Mouse (Mus musculus) activated CD4-positive, CD25-positive, alpha-beta regulatory T cell, adult 4 months (primary cell): ENCODE results near the gene Sbk3. TPM values are rescaled to one million over a fixed set of nuclear protein-coding genes. Genes with fewer than 3 reads are reported as not detected.
"Not testable (repeated sequence)": the region's sequence is repeated elsewhere in the genome, so short reads cannot be mapped to it uniquely, and the experiment has no call there.

ENCODE experiments used
- ATAC-seq: one replicate; pipeline ENCODE4 v1.8.0; 2017
- polyA plus RNA-seq, 2 experiments: library from polyadenylated mRNA; unstranded; fragments of 100-300 nt; shearing (Covaris generic); gene quantifications; one replicate each; pipeline ENCODE4 v1.2.1; 2017

The Sbk3 gene
- polyA plus RNA-seq = not detected

DNA sequence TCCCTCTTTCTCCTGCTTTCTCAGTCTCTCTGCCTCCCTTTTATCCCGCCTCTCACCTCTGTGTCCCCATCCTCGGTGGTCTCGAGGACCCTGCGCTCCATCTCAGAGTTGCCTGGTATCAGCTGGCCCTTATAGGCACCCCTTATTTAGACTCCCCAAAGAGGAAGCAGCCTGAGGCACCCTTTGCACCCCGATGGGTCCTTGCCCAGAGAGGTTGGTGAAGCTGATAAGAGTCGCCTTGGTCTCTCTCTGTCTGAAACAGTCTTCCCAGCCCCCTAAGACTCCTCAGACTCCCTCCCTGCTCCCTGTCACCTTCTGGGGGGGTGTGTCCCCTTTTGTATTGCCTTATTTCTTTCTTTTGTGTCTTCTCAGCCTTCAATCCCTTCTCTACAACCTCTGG lies at the start of gene Sbk3:
Gene Sbk3, minus strand, starts transcription at position 101 of the 400 bp plus-strand sequence.
- no peak for ATAC-seq

DNA sequence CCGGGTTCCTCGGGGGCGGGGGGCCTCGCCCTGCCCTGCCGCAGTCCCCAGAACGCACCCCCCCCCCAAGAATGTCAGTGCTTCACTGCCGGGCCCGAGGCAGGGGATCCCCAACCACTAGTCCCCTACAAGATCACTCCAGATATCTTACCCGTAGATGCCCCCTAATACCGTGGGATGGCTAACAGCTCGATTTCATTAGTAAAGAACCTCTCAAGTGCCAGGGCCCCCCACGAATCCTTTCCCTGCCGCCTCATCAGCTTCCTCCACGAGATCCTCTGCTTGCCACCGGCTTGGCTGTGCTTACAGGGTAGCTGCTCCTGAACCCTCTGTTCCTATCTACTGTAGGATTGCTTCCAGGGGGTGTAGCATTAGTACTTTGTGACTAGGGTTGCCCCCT lies 49.7 kb upstream of the Sbk3 start:
- ATAC-seq = peak; percentile 5

DNA sequence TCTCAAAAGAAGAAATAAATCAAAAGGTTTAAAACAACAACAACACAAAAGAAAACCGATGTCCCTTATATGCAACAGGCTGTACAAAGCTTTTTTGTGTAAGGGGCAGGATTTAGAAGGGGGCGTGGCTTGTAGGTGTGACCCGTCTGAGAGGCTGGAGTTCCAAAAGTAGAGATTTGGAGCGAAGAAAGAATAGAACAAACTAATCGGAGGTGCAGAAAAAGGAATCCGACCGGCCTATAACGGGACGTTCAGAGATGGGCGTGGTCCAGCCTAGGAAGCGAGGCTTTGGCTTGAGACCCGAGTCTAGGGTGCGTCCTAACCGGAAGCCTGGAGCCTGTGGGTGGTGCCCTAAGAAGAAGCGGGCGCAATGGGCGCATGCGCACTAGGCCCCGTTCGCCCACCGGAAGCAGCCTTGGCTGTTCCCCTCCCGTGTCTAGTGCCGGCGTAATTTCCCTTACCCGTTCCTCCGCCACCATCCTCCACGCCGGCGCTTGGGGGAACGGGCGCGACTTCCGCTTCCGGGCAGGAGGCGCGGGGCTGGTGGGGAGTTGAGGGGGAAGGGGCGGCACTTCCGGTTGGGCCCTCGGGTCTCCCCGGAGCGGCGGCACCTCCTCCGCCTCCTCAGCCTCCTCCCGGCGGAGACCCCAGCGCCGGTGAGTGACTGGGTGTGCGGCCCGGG lies 49.2 kb upstream of the Sbk3 start, which contains the start of the genes Zfp865 and Ccdc106:
Gene Zfp865, plus strand, starts transcription at position 377 of the 682 bp plus-strand sequence.
Gene Ccdc106, plus strand, starts transcription at position 554 of the 682 bp plus-strand sequence.
- ATAC-seq = peak; percentile 87

DNA sequence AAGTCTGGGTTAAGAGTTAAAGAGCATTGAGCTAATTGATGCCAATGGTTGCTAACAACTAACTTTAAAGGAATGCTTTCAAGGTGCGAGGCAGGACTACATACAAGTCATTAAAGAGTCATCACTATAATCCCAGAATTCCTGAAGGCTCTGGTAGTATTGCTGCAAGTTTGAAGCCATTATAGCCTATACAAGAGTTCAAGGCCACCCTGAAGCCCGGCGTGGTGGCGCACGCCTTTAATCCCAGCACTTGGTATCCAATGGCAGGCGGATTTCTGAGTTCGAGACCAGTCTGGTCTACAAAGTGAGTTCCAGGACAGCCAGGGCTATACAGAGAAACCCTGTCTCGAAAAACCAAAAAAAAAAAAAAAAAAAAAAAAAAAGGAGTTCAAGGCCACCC lies 48.6 kb upstream of the Sbk3 start:
- not testable (repeated sequence) for ATAC-seq

DNA sequence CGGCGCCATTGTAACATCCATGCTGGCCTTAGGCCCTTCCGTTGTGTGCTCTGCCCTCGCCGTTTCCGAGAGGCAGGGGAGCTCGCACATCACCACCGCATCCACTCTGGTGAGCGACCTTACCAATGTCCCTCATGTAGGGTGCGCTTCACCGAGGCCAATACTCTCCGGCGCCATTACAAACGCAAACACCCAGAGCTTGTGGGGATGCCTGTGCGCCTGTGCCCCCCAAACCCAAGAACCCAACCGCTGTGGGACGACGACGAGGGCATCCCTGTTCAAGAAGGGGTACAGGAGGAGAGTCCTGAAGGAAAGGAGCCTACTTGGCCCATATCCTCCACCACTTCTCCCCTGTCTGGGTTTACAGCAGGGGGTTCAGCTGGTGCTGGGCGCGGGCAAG lies 47.0 kb upstream of the Sbk3 start:
- ATAC-seq = no peak

DNA sequence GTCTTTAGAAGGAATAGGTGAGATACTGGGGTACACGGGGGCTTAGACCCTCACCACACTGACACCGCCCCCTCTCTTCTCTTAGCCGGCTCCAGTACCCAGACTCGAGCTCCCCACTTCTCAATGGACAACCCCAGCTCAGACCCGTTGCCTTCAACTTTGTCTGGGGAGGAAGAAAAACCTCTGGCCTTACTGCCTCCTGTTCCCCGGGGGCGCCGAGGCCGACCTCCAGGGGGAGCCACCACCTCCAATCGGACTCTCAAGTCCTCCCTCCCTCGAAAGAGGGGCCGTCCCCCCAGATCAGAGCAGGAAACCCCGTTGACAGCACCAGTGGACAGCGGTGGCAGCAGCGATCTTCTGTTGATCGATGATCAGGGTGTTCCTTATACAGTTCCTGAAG lies 46.4 kb upstream of the Sbk3 start:
- ATAC-seq = no peak

DNA sequence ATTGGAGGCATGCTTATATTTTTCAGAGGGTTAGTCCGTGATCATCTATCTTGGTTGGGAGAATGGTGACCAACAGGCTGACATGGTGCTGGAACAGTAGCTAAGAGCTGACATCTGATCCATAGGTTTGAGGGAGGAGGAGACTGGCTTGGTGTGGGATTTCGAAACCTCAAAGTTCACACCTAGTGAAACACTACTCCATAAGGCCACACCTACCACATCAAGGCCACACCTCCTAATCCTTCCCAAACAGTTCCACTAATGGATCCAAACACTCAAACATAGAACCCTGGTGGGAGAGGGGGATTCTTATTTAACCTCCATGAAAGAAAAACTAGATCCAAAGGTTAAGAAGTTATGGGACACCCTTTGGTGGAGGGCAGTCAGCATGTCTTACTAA lies 46.0 kb upstream of the Sbk3 start:
- no peak for ATAC-seq

DNA sequence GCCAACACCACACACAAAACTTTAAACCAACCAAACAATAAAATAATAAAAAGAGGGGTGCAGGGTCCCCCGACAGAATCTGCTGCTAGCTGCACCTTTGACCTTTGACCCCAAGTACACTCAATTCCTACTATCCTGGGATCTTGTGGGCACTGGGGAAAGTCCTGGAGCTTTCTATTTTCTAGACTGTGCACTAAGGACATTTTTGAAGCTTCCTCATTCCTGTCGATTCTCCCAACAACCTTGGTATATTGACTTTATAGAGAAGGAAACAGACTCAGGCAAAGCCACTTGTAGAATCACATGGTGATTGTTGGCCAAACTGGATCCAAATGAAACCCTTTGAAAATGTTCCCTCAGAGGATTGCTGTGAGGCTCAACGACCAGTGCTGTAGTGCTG lies 45.1 kb upstream of the Sbk3 start:
- ATAC-seq = no peak

DNA sequence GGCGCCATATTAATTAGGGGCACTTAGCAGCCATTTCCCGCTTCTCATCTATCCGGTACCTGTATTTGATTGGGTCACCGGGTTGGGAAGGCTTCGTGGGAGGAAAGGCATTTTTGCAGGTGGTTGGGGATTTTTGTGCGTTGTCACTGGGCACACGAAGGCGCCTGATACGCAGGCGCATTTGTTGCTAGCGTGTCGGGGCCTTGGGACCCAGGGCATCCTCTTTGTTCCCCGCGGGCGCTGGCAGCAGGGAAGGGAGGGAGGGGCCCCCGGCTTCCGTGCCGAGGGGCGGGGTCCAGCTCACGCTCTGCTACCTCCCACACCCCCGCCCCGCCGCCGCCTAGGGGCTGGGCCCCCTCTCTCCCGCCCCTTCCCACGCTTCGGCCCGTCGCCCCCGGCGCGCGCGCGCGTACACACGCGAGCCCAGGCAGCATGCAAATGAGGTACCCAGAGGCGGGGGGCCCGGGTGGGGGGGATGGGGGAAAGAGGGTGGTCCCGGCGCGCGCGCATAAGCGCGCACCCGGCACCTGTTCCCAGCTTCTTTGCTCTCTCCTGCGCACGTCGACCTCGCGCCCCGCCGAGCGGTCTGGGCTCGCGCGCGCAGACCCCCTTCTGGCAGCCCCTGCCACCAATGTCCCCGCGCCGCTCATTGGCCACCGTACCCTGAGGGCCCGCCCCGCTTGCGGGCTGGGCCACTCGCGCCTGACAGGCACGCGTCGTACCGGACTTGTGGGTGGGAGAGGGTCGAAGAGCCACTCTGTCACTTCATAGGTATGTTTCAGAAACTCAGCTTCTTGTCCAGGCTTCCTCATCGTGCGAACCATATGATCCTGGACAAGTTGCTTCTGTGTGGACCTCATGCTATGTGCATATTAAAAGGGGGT lies 44.4 kb upstream of the Sbk3 start, which contains the start of gene Gm44973:
Gene Gm44973, plus strand, starts transcription at position 379 of the 884 bp plus-strand sequence.
- peak; percentile 68 for ATAC-seq

DNA sequence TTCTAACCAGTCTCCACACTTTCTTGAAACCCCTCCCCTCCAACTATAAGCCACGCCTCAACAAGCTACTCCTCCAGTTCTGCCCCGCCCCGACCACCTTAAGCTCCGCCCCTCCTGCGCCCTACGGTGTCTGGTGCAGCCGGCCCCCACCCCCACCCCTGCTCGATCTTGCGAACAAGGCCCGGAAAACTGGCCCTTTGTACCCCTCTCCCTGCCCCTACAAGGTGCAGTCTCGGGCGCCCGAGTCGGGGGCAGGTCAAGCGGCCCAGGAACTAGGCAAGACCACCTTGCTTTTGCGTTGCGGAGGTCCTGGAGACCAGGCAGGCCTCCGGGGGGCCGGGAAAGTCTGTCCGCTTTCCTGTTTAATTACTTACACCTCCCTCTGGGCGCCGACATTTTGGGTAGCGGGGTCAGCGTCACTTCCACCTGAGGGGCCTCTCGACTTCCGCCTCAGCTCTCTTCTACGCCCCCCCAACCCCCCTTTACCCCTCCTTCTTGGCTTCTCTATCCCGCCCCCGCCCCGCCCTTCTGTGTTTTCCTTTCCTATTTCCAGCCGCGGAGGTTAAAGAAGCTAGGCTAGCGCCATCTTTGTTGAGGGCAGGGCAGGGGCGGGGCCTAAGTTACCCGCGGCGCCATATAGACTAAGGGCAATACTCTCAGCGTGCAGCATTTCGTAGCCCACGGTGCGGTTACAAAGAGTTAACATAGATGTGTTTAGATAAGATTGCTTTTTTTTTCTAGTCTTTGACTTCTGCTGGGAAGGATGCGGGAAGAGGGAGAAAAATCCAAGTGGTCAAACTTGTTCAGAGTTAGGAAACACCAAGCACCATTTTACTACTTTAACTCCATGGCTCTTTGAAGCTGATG lies 43.5 kb upstream of the Sbk3 start, which contains the start of the genes Zfp524 and Fiz1:
Gene Zfp524, plus strand, starts transcription at position 165 of the 867 bp plus-strand sequence.
Gene Fiz1, minus strand, starts transcription at position 447 of the 867 bp plus-strand sequence.
- peak; percentile 69 for ATAC-seq

DNA sequence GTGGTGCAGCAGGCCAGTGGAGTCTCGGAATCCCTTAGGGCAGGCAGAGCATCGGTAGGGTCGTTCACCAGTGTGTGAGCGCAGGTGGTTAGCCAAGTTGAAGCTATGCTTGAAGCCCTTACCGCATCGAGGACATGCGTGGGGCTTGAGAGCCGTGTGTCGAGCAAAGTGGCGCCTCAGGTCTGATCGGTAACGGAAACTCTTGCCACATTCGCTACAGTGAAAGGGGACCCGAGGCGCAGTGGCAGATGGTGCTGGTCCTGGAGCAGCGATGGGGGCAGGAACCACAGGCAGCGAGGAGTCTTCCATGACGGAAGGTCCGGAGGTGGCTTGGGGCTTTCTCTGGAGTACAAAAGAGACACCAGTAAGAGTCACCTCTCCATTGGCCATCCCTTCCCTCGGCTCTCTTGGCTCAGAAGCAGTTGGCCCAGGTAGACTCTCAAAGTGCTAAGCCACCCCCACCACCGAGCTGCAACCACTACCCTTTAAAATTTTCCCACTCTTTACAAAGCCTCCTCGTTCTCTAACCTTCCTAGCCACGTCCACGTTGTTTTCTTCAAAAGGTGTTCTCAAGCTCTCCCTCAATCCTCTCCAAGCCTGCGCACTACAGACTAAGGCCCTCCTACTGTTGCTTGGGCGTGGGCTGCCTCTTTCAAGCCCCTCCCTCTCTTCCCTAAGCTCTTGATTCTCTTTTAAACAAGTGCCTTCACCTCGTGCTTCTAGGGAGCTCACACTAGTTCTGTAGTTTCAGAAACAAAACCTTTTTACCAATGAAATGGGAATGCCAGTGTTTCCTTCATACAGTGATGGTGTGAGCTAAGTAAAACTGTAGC lies 41.9 kb upstream of the Sbk3 start:
- no peak for ATAC-seq

DNA sequence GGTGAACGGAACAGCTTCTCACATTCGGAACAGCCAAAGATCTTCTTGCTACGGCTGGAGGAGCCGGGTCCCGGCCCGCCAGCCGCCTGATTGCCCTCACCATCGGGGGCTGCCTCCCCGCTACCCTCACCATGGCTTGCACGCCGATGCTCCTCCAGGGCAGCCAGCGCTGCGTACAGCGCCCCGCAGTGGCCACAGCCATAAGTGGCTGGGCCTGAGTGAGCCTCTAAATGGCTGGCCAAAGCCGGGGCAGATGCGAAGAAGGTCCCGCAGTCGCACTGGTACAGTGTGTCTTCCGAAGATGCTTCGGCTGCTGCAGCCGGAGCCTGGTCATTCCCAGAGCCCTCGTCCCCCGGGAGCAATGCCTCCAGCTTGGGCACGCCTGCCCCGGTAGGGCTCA lies 37.3 kb upstream of the Sbk3 start:
- no peak for ATAC-seq

DNA sequence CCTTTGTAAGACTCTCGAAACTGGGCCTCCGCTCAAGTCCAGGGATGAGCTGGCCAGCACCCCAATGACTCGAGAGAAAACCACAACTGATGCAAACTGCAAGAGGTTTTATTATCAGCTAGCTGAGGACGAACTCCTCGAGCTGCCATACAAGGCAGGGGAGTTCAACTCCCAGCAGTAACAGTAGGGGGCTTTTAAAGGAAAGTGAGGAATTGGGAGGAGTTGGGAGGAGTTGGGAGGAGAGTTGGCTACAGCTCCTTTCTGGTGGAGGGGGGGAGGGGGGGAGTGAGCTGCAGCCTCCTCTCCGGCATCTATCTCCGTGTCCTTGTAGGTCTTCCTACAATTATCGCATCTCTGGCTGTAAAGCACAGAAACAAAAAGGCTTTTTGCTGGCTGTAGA lies 31.9 kb upstream of the Sbk3 start:
- ATAC-seq = not testable (repeated sequence)

DNA sequence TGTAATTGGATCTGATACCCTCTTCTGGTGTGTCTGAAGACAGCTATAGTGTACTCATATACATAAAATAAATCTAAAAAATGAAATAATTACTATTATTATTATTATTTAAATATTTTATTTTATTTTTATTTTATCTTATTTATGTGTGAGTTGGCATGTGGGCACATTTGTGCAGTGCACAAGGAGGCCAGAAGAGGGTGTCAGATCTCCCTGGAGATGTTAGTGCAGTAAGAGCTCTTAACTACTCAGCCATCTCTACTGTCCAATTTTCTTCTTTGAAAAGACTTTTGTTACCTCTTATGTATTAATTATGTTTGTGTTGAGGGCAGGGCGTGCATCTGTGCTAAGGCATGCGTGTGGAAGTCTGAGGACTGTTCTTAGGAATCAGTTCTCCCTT lies 28.9 kb upstream of the Sbk3 start:
- peak; percentile 60 for ATAC-seq

DNA sequence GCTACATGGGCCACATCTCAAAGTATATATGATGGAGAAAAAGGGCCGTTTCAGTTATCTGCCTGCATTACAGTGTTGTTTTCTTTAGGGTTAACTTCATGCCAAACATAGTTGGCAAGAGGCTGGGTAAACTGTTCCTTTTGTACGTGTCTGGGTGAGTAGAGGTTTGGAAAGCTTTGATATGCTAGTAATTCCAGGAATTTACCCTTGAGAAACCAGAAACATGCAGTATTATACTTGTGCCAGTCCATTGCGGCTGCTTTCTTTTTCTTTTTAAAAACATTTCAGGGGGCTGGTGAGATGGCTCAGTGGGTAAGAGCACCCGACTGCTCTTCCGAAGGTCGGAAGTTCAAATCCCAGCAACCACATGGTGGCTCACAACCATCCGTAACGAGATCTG lies 26.0 kb upstream of the Sbk3 start:
- ATAC-seq = no peak

DNA sequence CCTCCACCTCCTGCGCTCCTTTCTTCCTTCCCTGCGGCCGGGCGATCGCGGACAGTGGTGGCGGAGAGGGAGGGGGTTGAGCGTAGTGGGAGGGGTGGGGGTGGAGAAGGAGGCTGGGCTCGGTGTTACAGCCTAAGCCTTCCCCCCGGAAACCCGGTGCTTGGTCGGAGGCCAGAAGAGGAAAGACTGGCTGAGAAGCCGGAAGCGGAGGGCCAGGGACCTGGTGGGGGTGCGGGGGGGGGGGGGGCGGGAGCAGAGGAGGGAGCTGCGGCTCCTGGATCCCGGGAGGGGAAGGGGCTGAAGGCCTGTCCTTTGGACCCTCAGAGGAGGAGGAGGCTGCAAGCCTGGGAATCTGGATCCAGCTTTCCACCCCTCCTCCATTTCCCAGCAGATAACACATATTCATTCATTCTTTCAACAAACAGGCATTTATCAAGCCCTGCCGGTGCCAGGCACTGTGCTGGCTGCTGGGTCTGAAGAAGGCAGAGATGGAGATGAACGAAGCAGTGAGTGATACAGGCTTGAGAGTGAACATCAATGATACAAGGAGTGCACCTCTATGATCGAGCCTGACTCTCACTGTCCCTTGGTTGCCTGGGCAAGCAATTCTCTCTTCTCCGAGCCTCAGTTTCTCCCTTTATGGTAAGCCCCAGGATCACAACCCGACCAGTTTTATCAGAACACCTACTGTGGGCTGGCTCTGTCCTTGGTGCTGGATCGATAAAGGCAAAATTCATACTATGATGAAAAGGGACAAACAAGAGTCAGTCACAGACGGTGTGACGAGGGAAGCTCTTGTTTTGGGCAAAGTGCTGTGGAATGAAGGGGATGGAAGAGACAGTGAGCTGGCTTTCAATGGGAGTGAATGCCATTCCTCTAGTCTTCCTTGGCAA lies 25.3 kb upstream of the Sbk3 start, which contains the start of gene Zfp579:
Gene Zfp579, minus strand, starts transcription at position 156 of the 893 bp plus-strand sequence.
- ATAC-seq = peak; percentile 50

DNA sequence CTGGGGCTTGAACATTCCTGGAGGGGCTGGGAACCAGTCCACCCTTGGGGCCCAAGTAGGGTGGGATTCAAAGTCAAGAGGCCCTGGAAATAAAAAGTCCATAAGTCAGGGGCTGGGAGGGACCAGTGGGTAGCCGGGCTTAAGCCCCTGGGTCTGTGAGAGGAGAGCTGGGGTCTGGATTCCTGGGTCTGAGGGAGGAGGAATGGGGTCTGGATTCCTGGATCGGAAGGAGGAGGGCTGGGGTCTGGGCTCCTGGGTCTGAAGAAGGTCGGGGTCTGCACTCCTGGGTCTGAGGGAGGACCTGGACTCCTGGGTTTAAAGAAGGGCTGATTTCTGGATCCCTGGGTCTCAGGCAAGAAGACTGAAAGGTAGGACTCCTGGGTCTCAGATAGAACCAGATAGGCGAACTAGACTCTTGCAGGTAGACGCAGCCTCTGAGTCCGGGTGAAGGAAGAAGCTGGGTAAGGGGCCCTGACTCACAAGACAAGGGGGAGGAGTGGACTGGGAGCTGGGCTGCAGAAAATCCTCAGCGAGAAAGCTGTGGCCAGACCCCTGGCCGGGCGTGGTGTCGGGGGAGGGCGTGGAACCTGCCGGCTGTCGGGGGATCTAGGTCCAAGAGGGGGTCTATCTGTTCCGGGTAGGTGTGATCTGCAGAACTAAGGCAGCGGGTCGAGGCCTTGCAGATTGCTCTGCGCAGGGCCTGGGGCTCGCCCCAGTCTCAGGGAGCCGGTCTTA lies 24.5 kb upstream of the Sbk3 start:
- ATAC-seq = peak; percentile 15

DNA sequence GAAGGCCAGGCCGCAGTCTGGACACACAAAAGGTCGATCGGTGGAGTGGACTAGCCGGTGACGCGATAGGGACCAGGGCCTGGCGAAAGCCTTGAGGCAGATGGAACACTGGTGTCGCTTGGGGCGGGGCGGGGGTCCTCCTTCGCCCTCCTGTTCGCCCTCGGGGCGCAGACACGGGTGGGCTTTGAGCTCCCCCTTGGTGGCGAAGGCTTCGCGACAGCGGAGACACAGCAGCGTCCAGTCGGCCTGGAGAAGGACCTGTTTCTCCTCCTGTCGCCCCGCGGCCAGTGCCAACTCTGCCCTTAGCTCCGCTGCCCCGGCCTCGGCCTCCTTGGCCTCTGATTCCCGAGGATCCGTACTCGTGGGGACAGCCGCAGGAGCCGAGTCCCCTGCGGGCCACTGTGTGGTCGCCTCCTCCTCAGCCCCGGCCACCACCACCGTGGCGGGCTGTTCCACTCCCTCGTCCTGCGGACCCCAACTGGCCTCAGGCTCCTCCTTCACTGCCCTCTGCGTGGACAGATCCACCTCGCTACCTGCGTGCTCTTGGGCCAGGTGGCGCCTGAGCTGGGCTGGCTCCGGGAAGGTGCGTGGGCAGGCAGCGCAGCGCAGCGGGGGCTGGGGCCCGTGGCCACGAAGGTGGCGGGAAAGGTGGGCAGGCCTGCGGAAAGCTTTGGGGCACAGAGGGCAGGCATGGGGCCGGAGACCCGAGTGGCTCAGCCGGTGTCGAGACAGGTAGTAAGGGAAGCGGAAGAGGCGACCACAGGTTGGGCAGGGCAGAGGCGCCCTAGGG lies 23.2 kb upstream of the Sbk3 start:
- no peak for ATAC-seq
